ENCODE assay signal across 8 mouse cellular contexts in the genomic region with DNA sequence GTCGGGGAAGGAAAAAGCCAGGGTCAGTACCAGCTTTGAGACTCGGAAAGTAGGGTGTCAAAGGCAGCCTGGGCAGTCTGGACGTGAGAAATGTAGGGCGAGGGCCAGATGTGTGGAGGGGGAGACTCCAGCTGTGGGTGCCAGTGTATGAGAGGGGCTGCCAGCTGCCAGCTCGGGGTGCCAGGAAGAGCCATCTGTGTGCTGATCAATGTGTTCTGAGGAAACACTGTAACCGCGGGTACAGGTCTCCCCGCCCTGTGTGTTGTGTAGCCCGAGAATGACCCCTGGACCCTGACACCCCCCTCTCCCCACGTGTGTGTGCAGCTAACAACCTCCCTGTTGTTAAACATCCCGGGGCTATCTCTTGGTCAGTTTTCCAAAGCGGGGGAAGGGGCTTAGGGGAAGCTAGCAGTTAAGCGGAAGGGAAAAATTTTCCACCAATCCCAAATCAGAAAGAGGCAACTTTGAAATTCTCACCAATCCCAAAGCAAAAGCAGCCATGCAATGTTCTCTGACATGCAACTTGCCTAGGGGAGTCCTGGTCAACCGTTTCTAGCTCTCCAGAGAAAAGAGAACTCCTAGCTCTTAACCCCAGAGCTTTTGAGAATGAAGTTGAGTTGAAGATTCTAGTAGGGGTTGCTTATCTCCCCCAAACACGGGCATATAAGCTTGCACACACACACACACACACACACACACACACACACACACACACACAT. TPM values are rescaled to one million over a fixed set of nuclear protein-coding genes. Genes with fewer than 3 reads are reported as not detected.
DNase-seq lines count a peak whose midpoint lies in the region; ATAC-seq and TF ChIP-seq lines count a peak whose summit lies in the region.

No protein-coding gene starts in this region.

- H3K4me1 ChIP-seq in heart, adult 2 months (ENCODE audit: control insufficient read depth, insufficient read depth, low read length), result peaks cover 3% of the 10 kb centered on the region; the same call in 1 of the 2 replicates
- H3K4me1 ChIP-seq in E14TG2a.4 (replicated peaks; ENCODE audit: low read depth, low read length), result peaks cover 38% of the 10 kb centered on the region
- peaks cover 22% of the 10 kb centered on the region for H3K4me1 ChIP-seq in embryonic facial prominence, embryonic 14.5 days (ENCODE audit: control insufficient read depth, insufficient read depth, low read length)
- peaks cover 15% of the 10 kb centered on the region for H3K4me1 ChIP-seq in limb, embryonic 11.5 days (ENCODE audit: control insufficient read depth, insufficient read depth, low read length)
- peaks cover 19% of the 10 kb centered on the region for H3K4me1 ChIP-seq in stomach, embryonic 15.5 days

- DNase-seq in heart, adult 2 months, result no peak
- no peak for DNase-seq in heart, adult 11 months
- peak; percentile 56 for DNase-seq in embryonic facial prominence, embryonic 14.5 days (ENCODE audit: low spot score)
- no peak for DNase-seq in limb, embryonic 11.5 days (ENCODE audit: low spot score)
- no peak for DNase-seq in spleen, postnatal 36 days (ENCODE audit: low spot score in 2 of 2)
- no peak for DNase-seq in ovary, postnatal 36 days (ENCODE audit: low spot score)

- no peak for TF ChIP-seq EP300 in heart, adult 2 months (IDR thresholded peaks at IDR 0.05; ENCODE audit: insufficient read depth, low read depth, low read length)

- H3K9ac ChIP-seq in heart, adult 2 months (ENCODE audit: low read depth, low read length), result peak overlapping the region; percentile 83
- peak overlapping the region; percentile 60 for H3K9ac ChIP-seq in embryonic facial prominence, embryonic 14.5 days (ENCODE audit: low read depth, low read length)
- H3K9ac ChIP-seq in limb, embryonic 11.5 days (ENCODE audit: low read length), result no peak overlapping the region
- peak overlapping the region; percentile 11 for H3K9ac ChIP-seq in stomach, embryonic 15.5 days

- no peak for TF ChIP-seq POLR2A in heart, adult 2 months (IDR thresholded peaks at IDR 0.05; ENCODE audit: insufficient read depth, low read depth, low read length)

- peak overlapping the region; percentile 82 for H3K27ac ChIP-seq in heart, adult 2 months
- H3K27ac ChIP-seq in embryonic facial prominence, embryonic 14.5 days (replicated peaks; ENCODE audit: low read depth, low read length), result no peak overlapping the region
- H3K27ac ChIP-seq in limb, embryonic 11.5 days (replicated peaks; ENCODE audit: low read depth, low read length), result no peak overlapping the region
- no peak overlapping the region for H3K27ac ChIP-seq in stomach, embryonic 15.5 days

- intact Hi-C loops in heart, adult 2 months (cut with DNase I), result no loop called here

- 5% methylated on average over 15 of the region's 15 CpGs for WGBS in heart, adult 2 months
- WGBS in embryonic facial prominence, embryonic 14.5 days, result 5% methylated on average over 15 of the region's 15 CpGs
- 6% methylated on average over 15 of the region's 15 CpGs for WGBS in limb, embryonic 11.5 days
- 5% methylated on average over 15 of the region's 15 CpGs for WGBS in stomach, embryonic 15.5 days

- peak overlapping the region; percentile 53 for H3K4me3 ChIP-seq in heart, adult 2 months
- H3K4me3 ChIP-seq in E14TG2a.4 (replicated peaks; ENCODE audit: low read length), result peak overlapping the region; percentile 82
- H3K4me3 ChIP-seq in embryonic facial prominence, embryonic 14.5 days (ENCODE audit: low read depth, low read length), result peak overlapping the region; percentile 54
- peak overlapping the region; percentile 29 for H3K4me3 ChIP-seq in limb, embryonic 11.5 days (ENCODE audit: low read depth, low read length)
- peak overlapping the region; percentile 39 for H3K4me3 ChIP-seq in stomach, embryonic 15.5 days (replicated peaks)

- peak; percentile 13 for ATAC-seq in embryonic facial prominence, embryonic 14.5 days (ENCODE audit: low read depth)
- ATAC-seq in limb, embryonic 11.5 days (ENCODE audit: insufficient number of reproducible peaks, low FRiP score, low TSS enrichment, low read depth), result peak; percentile 55
- ATAC-seq in stomach, embryonic 15.5 days (ENCODE audit: insufficient read depth, low FRiP score, low read depth), result no peak; the same call in 1 of the 2 replicates

- no peaks in the 10 kb centered on the region for H3K27me3 ChIP-seq in heart, adult 2 months (ENCODE audit: control insufficient read depth, insufficient read depth, low read length)
- H3K27me3 ChIP-seq in E14TG2a.4 (ENCODE audit: insufficient read depth, low read length), result peaks cover 26% of the 10 kb centered on the region
- H3K27me3 ChIP-seq in embryonic facial prominence, embryonic 14.5 days (replicated peaks; ENCODE audit: control insufficient read depth, insufficient read depth, low read length), result no peaks in the 10 kb centered on the region
- no peaks in the 10 kb centered on the region for H3K27me3 ChIP-seq in limb, embryonic 11.5 days (ENCODE audit: control insufficient read depth, insufficient read depth, low read length)
- no peaks in the 10 kb centered on the region for H3K27me3 ChIP-seq in stomach, embryonic 15.5 days (replicated peaks)

- no peak for TF ChIP-seq CTCF in heart, adult 2 months (IDR thresholded peaks at IDR 0.05)
- no peak for TF ChIP-seq CTCF in E14TG2a.4 (conservative IDR thresholded peaks at IDR 0.05; ENCODE audit: low read length)

- H3K4me2 ChIP-seq in embryonic facial prominence, embryonic 14.5 days (ENCODE audit: low read depth, low read length), result peak overlapping the region; percentile 95
- H3K4me2 ChIP-seq in limb, embryonic 11.5 days (ENCODE audit: low read depth, severe bottlenecking), result peak overlapping the region; percentile 67
- H3K4me2 ChIP-seq in stomach, embryonic 15.5 days, result peak overlapping the region; percentile 85

- no peaks in the 10 kb centered on the region for H3K9me3 ChIP-seq in E14TG2a.4 (ENCODE audit: low read length)
- H3K9me3 ChIP-seq in embryonic facial prominence, embryonic 14.5 days (ENCODE audit: control insufficient read depth, low read length), result no peaks in the 10 kb centered on the region
- H3K9me3 ChIP-seq in limb, embryonic 11.5 days (ENCODE audit: control insufficient read depth, low read length), result no peaks in the 10 kb centered on the region
- H3K9me3 ChIP-seq in stomach, embryonic 15.5 days, result no peaks in the 10 kb centered on the region

- no peaks in the 10 kb centered on the region for H3K36me3 ChIP-seq in heart, adult 2 months (ENCODE audit: control insufficient read depth, insufficient read depth, low read length)
- H3K36me3 ChIP-seq in E14TG2a.4 (ENCODE audit: insufficient read depth, low read length), result no peaks in the 10 kb centered on the region
- H3K36me3 ChIP-seq in embryonic facial prominence, embryonic 14.5 days (ENCODE audit: control insufficient read depth, insufficient read depth, low read length), result no peaks in the 10 kb centered on the region
- no peaks in the 10 kb centered on the region for H3K36me3 ChIP-seq in limb, embryonic 11.5 days (ENCODE audit: control insufficient read depth, insufficient read depth, low read length)
- no peaks in the 10 kb centered on the region for H3K36me3 ChIP-seq in stomach, embryonic 15.5 days

- no peaks in the 10 kb centered on the region for H3K79me2 ChIP-seq in heart, adult 2 months (replicated peaks; ENCODE audit: control insufficient read depth, insufficient read depth, low read length)

RNA-seq across cellular contexts. Expression of gene Usp2, which starts 0.6 kb away (rescaled TPM):
- 100 to 1,000 TPM in 1 of 2 experiments, 10 to 100 TPM in 1; 75.8 to 206 TPM for total RNA-seq in heart, adult 2 months (2021)
- polyA plus RNA-seq in heart, adult 2 months (2012; rRNA removed), result 62.8 and 73.8 TPM in 2 replicates
- polyA plus RNA-seq in embryonic facial prominence, embryonic 14.5 days (2014; fragmentation: Nextera tagmentation; extraction: Ambion mirVana), result 22.8 and 39.4 TPM in 2 replicates
- polyA plus RNA-seq in limb, embryonic 11.5 days (2014; fragmentation: Nextera tagmentation; extraction: Ambion mirVana), result 6.8 and 8.7 TPM in 2 replicates
- 12.0 and 12.9 TPM in 2 replicates for polyA plus RNA-seq in stomach, embryonic 15.5 days (2015; fragmentation: Nextera tagmentation; extraction: Ambion mirVana)

RNA-seq across cellular contexts. Expression of gene Thy1, which starts 24.2 kb away (rescaled TPM):
- total RNA-seq in heart, adult 2 months (2021), result 10 to 100 TPM in 1 of 2 experiments, 1 to 10 TPM in 1; 6.6 to 15.5 TPM
- 32.3 and 42.7 TPM in 2 replicates for polyA plus RNA-seq in heart, adult 2 months (2012; rRNA removed)
- 11.4 and 19.6 TPM in 2 replicates for polyA plus RNA-seq in embryonic facial prominence, embryonic 14.5 days (2014; fragmentation: Nextera tagmentation; extraction: Ambion mirVana)
- 0.34 and 0.52 TPM in 2 replicates for polyA plus RNA-seq in limb, embryonic 11.5 days (2014; fragmentation: Nextera tagmentation; extraction: Ambion mirVana)
- 1.1 and 1.4 TPM in 2 replicates for polyA plus RNA-seq in stomach, embryonic 15.5 days (2015; fragmentation: Nextera tagmentation; extraction: Ambion mirVana)

RNA-seq across cellular contexts. Expression of gene Mfrp, which starts 34.1 kb away (rescaled TPM):
- under 1 TPM in 1 of 2 experiments, not detected in 1; 0.05 TPM for total RNA-seq in heart, adult 2 months (2021)
- polyA plus RNA-seq in heart, adult 2 months (2012; rRNA removed), result 0.04 and 0.12 TPM in 2 replicates
- not detected in 2 replicates for polyA plus RNA-seq in embryonic facial prominence, embryonic 14.5 days (2014; fragmentation: Nextera tagmentation; extraction: Ambion mirVana)
- polyA plus RNA-seq in limb, embryonic 11.5 days (2014; fragmentation: Nextera tagmentation; extraction: Ambion mirVana), result 0.13 TPM in 1 of 2 replicates, not detected in the other
- 0.18 TPM in 2 replicates for polyA plus RNA-seq in stomach, embryonic 15.5 days (2015; fragmentation: Nextera tagmentation; extraction: Ambion mirVana)

RNA-seq across cellular contexts. Expression of gene C1qtnf5, which starts 39.6 kb away (rescaled TPM):
- total RNA-seq in heart, adult 2 months (2021), result 1 to 10 TPM; 4.8 to 7.6 TPM
- 9.4 and 13.8 TPM in 2 replicates for polyA plus RNA-seq in heart, adult 2 months (2012; rRNA removed)
- 4.8 and 5.2 TPM in 2 replicates for polyA plus RNA-seq in embryonic facial prominence, embryonic 14.5 days (2014; fragmentation: Nextera tagmentation; extraction: Ambion mirVana)
- polyA plus RNA-seq in limb, embryonic 11.5 days (2014; fragmentation: Nextera tagmentation; extraction: Ambion mirVana), result 0.40 and 0.45 TPM in 2 replicates
- polyA plus RNA-seq in stomach, embryonic 15.5 days (2015; fragmentation: Nextera tagmentation; extraction: Ambion mirVana), result 2.8 and 3.3 TPM in 2 replicates

RNA-seq across cellular contexts. Expression of gene Gm49380, which starts 45.9 kb away (rescaled TPM):
- under 1 TPM; 0.21 to 0.23 TPM for total RNA-seq in heart, adult 2 months (2021)
- not detected in 2 replicates for polyA plus RNA-seq in heart, adult 2 months (2012; rRNA removed)
- polyA plus RNA-seq in embryonic facial prominence, embryonic 14.5 days (2014; fragmentation: Nextera tagmentation; extraction: Ambion mirVana), result 0.22 and 0.35 TPM in 2 replicates
- polyA plus RNA-seq in limb, embryonic 11.5 days (2014; fragmentation: Nextera tagmentation; extraction: Ambion mirVana), result 0.10 TPM in 1 of 2 replicates, not detected in the other
- 0.14 and 0.18 TPM in 2 replicates for polyA plus RNA-seq in stomach, embryonic 15.5 days (2015; fragmentation: Nextera tagmentation; extraction: Ambion mirVana)

Comparison
In these comparisons a context has a peak if more than half of its experiments do, and no peak if none do; other contexts are left out.
1. H3K4me3 ChIP-seq: peak in every context shown above with its lines; median percentile 82 in E14TG2a.4; 54 in embryonic facial prominence, embryonic 14.5 days; 53 in heart, adult 2 months; 39 in stomach, embryonic 15.5 days; 29 in limb, embryonic 11.5 days.